Mouse (Mus musculus): ENCODE results near the gene Rag2.

- TF ChIP-seq GATA1 (IDR thresholded peaks at IDR 0.05; ENCODE audit: borderline replicate concordance, low read length) (no peak), FLI1 (IDR thresholded peaks at IDR 0.05; ENCODE audit: low read length) (no peak)
Observed at GRCm38 (mm10) chr2:101580428-101580827, 44.1 kb upstream of the Rag2 start.
